Mouse (Mus musculus) hematopoietic stem cell, adult 5-6 weeks (primary cell): ENCODE results near the gene Ptn. TPM values are rescaled to one million over a fixed set of nuclear protein-coding genes. Genes with fewer than 3 reads are reported as not detected.

Experiments
- ATAC-seq, 2 experiments: fragments of 125-278 bp in 1 of 2; replicated peaks in 1 of 2; 2 replicates each; pipeline ENCODE4 v1.8.0; 2016 to 2017; ENCODE audit warnings: inconsistent platforms in 2 of 2, mild to moderate bottlenecking in 2 of 2, moderate number of reproducible peaks in 2 of 2, low read depth in 1 of 2, moderate TSS enrichment in 1 of 2; ENCODE audit not compliant: low FRiP score in 2 of 2, poor library complexity in 2 of 2, severe bottlenecking in 2 of 2, insufficient read depth in 1 of 2, low TSS enrichment in 1 of 2
- total RNA-seq: library from RNA; stranded (forward); fragments of 172-1452, 232-1000 nt; gene quantifications from 2 replicates; pipeline ENCODE4 v1.2.3, GENCODE M21; 2017

Gene Ptn
- total RNA-seq, 1 experiment from 2014 or later = 4.1 TPM

DNA sequence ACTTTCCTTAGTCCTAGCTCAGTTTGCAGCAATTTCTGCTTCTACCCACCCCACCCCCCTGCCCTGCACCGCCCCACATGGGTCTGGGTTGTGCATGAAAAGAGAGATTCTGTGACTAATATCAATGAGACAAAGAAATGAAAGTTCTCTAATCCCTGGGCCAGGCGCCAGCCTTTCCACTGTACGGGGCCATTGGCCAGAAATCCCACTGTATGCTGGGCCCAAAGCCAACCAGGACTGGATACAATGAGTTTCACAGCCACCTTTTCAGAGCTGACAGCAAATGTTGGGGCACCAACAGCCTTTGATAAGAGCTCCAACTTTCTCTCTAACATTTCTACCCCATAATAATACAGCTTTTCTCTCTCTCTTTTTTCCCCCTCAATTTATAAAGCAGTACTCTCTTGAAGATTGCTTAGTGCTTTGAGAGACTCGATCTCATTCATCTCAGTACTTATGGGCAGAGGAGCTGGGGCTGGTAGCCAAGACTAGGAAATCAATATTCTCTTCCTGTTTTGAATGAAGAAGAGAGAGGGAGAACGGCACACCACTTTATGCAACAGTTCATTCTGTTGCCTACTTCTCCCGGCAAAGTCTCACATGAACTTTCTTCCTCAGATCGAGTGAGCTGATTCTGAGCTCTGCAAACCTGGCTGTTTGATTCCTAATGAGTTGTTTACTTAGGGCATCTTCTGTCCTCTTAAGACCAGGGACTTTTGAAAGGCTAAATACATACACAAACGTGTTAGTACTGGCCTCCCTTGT, 9.2 kb upstream of the Ptn start:
- no peak for ATAC-seq

DNA sequence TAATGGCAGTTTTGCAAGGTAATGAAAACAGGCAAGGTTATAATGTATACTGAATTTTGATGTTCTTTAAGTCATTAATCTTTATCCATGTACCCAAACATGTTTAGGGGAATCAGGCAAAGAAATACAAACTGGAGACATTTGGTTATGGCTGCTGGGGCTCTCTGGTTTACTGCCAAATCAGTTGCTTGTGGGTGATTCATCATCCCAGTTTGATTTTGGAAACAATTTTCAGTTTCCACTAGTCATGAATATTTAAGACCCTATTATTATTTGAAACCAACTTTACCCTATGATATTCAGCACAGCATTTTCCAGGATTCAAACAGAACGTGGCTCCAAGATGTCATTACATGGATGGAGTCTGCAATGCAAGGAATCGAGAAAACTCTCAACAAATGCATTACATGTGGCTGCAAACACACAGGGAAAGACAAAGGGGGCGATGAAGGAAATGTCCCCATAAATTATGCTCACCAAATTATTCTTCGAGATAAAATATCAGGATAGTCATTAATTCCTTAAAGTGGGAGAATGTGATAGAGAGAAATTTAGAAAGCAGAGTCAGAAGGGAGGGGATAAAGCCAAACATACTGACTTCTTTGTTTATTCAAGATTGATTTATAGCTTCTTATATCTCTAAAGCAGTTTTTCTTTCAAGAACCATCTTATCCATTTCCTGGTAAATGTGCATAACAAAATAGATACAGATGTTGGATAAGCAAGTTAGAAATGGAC, 8.4 kb upstream of the Ptn start:
- no peak for ATAC-seq

DNA sequence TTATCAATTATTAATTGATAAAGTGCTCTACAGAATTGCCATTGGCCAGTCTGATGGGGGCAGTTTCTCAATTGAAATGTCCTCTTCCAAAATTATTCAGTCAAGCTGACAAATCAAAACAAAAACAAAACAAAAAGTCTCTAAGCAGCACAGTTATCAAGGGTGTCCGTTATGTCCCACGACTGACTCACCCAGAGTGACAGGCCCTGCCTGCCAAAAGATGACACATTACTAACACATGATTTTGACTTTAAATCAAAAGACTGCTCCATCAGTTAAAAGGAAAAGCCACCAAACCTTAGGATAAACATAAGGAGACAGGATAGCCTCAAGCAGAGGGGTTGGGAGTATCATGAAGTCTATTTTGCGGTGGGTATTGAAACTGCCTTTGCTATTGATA, 6.6 kb upstream of the Ptn start:
- no peak for ATAC-seq

DNA sequence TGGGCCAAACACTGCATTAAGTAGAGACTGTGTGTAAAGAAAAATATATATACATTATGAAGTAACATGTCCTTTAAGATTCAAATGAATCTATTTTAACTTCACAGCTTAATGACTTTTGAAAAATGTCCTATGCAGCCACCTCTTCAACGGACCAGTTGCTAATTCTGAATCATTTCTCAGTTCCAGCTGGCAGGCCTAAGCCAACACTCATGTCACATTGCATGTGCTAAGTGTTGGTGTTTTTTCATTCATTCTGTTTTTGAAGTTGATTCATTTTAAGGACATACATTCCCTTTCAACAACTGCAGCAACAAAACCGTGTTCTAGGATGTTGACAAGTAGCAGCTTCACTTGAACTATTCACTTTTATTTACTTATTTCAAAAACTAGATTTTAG, 6.0 kb upstream of the Ptn start:
- no peak for ATAC-seq

DNA sequence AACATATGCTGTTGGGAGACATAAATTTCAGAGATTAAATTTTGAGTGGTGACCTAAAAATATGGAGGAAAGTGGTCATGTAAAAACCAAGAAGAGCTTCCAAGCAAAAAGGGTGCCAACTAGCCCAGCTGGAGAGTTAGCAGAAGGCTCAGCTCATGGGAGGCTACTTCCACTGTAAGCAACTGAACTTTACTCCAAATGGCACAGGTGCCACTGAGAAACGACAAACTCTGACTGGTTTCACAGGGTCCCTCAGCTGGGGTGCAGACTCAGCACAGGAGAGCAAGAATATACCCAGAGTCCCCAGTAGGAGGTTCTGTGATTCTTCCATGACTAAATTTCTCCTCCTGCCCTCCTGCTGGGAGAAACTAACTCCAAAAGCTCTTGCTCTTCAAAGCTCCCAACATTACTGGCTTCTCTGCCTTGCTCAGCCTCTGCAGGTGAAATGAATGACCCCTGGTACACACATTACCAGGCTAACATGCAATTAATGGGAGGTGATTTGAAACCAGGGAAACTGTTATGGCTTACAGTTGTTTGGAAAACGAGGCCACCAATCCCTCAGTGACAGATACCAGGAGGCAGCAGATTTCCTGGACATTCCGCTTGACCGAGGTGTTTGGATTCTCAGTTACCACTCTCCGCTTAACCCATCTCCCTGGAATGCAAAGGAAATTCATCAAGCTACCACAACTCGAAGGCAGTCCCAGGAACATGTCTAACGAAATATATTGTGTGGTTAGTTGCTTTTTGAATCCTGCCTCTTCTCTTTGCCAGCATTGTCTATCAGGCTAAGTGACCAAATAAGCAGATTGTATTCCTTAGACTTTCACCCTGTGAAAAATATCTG, 2.9 kb upstream of the Ptn start:
- no peak for ATAC-seq

DNA sequence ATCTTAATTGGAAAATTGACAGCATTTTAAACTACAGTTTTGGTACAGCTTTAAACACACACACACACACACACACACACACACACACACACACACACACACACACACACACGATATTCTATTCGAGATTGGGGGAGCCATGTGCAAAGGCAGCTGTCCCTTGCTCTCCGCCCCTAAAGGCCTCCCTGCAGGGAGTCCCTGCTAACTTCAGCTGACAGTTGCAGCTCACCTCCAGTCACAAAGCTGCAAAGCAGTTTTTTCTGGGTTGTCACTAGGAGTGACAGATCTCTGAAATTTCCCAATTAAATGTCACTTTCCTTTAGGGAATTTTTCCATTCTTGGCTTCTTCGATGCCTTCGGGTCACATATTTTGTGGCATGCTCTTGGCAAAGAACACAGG, 428 bp upstream of the Ptn start:
- no peak for ATAC-seq

DNA sequence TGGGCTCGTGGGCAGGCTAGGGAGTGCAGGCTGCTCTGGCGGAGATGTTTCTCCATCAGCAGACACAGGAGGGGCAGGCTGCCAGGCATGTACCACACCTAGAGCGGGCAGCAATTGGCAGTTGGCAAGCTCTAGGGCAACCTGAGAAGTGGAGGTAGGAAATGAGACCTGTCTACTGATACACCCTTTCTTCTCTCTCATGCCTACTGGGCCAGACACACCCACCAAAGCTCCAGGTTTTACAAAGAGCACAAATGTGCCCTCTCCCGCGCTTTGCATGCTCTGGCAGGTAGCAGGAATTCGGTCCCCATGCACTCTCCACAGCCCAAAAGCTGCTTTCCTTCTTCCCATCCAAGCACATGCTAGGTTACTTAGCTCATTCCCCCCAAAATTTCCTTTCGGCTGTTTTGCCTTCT, 701 bp downstream of the Ptn start:
- 0 out of 4 replicates have a peak, but pooled peaks of 1 of the 2 experiments have one; percentile 11 for ATAC-seq

DNA sequence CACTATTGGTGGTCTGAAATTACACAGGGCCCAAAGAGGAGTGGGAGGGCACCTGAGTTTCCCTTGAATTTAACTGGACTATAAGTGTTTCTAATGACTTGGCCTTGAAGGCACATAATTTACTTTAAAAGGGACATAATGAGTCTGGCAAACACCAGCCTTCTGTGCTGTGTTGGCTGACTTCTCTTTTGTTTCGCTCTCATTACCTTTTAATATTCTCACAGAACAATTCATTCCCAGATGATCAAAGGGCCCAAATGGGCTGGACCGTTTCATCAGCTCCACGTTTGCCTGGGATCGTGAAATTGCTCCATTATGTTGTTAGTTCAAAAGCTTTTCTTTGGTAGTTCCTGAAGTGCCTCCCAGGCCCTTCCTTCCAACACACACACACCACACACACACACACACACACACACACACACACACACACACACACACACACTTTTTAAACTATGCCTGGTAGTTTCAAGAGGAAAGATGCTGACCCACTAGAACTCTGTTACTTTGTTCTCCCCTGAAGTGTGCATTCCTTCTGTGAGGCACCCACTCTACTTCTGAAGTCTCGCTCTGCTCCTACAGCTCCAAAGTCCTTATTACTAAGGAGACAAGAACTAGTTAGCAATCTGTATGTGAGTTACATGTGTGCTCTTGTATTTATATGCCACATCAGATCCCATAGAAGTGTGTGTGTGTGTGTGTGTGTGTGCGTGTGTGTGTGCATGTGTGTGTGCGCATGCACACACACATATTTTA, 1.5 kb downstream of the Ptn start:
- ATAC-seq = no peak

DNA sequence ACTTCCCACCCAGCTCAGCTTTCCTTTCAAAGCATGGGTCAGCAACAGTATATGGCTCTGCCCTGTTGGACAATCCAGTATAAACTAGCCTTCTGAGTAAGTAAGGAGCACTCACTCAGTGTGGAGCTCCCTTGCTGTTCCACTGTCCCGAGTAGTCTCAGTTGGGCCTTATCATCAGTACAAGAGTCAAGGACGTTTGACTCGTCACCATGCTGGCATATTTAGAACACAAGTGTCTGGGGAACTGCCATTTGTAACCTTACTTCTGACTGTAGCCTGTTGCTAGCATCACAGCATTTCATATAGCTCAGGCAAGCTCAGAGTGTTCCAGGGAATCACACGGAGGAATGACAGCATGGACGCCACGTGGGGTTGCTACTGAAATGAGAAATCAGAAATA, 3.1 kb downstream of the Ptn start:
- no peak for ATAC-seq

DNA sequence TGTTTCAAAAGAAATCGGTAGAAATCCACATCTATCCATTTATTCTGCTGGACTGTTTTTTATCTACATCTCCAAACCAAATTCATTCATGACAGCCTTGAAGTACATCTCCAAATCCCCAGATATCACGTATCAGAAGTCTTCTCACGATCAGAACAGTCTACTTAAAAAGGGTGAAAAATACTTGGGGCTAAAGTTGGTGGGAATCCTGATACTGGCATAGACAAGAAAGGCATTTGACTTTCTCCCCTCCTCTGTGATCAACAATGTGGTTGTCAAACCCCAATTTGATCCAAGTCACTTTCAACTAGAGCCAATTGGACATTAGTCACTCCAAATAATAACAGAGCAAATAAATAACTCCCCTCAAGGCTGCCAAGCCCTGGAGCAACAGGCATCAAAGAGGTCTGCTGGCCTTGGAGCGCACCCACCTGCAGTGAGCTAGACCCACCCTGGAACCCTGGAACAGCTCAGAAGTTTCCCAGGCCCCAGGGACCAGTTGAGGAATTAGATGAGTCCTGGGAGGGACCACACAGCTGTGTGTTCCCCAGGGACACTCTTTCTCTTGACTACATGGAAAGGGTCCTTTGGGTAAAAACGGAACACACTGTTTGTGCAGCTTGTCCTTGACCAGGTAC, 9.6 kb downstream of the Ptn start:
- ATAC-seq = no peak

DNA sequence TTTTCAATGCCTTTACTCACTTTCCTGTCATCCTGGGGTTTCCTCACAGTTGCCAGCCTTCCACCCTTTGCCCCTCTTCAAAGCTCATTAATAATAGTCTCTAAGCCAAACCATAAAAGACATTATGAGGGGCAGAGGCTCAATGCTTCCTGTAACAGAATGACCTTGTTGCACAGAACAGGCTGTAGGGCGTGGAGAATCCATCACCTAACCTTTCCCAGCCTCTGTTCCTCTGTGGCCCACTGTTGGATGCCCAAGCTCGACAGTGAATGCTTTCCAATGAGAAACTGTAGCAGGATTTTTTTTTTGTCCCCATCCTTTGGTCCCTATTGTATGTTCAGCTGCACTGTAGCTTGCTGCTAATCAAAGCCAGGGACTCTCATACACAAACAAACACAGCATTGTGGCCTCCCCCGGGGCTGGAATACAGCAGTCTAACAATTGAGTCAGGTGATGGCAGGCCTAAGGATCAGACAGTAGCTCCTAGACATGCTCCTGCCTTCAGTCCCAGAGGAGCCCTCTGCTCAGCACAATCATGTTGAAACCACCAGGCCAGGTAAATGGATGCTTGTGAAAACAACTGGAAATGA, 12.9 kb downstream of the Ptn start:
- no peak for ATAC-seq

DNA sequence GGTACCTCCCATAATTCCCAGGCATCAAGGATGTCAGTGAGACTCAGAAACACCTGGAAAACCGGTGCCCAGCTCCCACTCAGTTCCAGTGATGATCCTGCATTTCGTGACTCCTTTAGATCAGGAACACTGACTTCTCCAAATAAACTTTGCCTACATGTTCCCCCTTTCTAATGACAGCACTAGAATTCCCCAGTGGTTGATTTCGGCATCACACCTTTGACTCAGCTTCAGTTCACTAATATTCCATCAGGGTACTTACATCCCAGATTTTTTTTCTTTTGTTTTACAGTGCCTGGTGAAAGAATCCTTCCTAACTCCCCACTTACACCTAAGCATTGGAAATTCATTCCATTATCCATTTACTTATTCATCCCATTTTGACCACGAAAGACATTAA, 15.5 kb downstream of the Ptn start:
- ATAC-seq = no peak

DNA sequence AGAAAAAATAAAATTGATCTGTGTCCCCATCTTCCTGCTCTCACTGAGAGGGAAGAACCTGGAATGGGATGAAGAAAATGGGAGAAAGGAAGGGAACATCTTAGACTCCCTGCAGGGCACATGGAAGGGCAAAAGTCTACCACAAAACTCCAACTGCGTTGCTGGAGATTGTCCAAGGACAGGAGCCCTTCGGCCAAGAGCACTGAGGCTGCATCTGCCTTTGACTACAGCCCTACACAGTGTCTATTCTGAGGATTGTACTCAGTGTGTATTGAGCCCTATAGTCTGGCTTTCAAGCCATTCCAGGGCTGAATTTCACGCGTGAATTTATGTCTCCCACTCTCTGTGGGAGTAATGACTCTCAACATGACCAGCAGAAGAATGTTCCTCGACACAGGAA, 16.2 kb downstream of the Ptn start:
- ATAC-seq = no peak

DNA sequence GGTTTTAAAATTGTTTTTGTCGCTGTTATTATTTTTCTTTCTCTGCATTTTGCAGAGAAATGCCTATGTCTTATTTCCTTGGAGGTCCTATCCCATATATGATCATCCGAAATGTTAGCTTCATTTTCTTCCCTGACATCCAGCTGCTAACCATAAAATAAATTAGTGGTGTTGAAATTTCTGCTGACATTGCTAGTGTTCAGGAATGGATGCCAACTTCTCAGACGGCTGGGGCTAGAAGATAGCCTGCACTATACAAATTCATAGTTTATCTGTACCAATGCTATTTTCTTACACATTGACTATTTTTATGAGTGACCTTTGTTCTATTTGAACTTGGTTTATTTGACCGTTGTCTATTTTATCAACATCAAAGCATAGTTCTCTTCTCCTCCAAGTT, 20.8 kb downstream of the Ptn start:
- ATAC-seq = no peak

DNA sequence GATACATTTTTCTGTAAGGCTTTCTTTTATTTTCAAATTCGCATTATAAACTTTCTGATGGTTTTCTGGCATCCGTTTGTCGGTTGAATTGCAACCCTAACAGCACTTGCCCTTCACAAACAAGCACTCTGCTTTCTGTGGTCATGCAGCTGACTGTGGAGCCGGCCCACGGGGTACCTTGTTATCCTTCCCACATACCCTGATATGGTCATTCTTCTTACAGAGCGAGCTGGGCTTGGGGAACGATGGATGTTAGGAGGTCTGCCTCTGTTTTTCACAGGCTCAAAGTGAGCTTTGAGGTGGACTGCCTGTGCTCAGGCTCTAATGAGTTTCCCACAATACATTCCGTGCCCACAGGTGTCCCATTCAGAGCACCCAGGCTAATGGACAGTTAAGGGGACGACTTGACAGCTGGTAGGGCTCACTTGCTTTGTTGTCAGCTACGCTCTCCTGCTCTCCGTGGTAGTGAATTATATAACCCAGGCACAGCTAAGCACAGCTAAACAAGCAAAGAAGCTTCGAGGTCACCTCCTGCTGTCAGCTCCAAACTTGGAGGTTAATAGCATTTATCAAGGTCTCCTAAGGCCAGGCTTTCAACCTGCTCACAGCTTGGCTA, 21.3 kb downstream of the Ptn start:
- no peak for ATAC-seq

DNA sequence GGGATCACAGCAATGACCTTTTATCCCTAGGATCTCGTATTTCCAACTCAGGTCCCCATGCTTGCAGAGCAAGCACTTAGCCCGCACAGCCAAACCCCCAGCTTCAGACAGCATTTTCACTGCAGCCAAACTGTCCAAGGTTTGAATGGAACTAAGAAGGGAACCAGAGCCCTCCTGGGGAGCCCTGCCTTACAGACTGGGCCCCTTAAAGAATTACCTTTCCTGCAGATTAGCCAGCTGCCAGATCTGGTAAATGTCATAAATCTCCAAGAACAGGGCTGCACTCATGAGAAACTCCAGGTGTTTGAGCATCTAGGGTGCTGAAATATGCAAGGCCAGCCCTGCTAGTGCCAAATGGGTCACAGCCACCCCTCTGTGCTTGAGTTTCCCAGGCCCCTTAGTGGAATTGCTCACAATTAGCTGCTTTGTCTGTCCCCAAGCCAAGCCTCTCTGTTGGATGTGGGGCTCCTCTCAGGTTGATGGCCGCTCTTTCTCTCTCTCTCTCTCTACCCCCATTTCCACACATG, 25.3 kb downstream of the Ptn start:
- ATAC-seq = no peak
